Mouse (Mus musculus): ENCODE data around the gene Shisa7. TPM values are rescaled to one million over a fixed set of nuclear protein-coding genes. Genes with fewer than 3 reads are reported as not detected.
A peak's percentile ranks its signal among the peaks of the same experiment; 100 is the strongest.

The Shisa7 gene
- polyA plus RNA-seq, 1 experiment, result 0.74 TPM

DNA sequence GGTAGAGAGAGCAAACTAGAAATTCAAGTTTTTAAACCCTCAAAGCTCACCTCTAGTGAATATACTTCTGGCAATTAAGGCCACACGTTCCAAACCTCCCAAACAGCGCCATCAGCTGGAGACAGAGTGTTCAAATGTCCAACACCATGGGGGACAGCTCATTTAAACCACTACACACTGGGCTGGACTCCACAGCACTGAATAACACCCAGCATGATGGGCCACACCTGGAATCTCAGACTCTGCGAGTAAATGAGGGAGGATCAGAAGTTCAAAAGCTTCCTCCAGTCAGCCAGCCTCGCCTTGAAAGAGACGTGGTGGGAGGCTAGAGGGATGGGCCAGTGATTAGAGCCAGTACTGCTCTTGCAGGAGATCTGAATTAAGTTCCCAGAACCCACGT, 25.6 kb upstream of the Shisa7 start, which contains the start of gene Isoc2b:
Isoc2b (minus strand) TSS at position 126 of the 400 bp plus-strand sequence.
- 67% methylated on average over 6 of the region's 6 CpGs for WGBS
- H3K4me1 ChIP-seq (replicated peaks; ENCODE audit: control insufficient read depth, insufficient read depth, low read length), result peaks cover 12% of the 10 kb centered on the region
- H3K27me3 ChIP-seq (ENCODE audit: control insufficient read depth, insufficient read depth, low read length), result no peaks in the 10 kb centered on the region
- H3K36me3 ChIP-seq (ENCODE audit: control insufficient read depth, insufficient read depth, low read length), result no peaks in the 10 kb centered on the region
- no peak within 1 kb of the TSS for H3K4me3 ChIP-seq (ENCODE audit: control insufficient read depth, insufficient read depth, low read length)
- DNase-seq, result no peak
- H3K27ac ChIP-seq (ENCODE audit: control insufficient read depth, insufficient read depth, low read length), result no peak within 1 kb of the TSS
- no peak for TF ChIP-seq CTCF (IDR thresholded peaks at IDR 0.05; ENCODE audit: borderline replicate concordance, control insufficient read depth, extremely low read depth, insufficient read depth, low read length, poor library complexity)
- no peak for TF ChIP-seq POLR2A (IDR thresholded peaks at IDR 0.05; ENCODE audit: control insufficient read depth, extremely low read depth, insufficient read depth, low read length, poor library complexity)

DNA sequence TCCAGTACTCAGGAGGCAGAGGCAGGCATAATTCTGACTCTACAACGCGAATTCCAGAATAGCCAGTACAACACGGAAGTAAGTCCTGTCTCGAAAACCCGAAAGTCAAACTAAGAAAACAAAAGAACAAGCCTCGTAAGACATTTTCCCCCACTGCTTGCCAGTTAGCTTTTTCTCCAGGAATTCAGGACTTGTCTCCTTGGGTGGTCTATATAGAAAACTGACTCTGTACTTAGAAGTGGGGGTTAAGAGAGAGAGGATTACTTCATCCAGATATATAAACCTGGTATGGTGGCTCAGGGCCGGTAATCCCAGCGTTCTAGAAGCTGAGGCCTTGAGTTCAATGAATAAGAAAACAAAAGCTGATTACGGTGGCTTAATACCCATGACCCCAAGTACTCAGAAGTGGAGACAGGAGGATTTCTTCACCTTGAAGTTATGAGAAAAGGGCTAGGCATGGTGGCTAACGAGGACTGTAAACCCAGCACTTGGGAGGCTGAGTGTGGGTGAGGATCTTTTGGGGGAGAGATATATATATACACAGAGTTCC, 22.2 kb upstream of the Shisa7 start:
- no peak for DNase-seq
- TF ChIP-seq POLR2A (IDR thresholded peaks at IDR 0.05; ENCODE audit: control insufficient read depth, extremely low read depth, insufficient read depth, low read length, poor library complexity), result no peak
- no peak for TF ChIP-seq CTCF (IDR thresholded peaks at IDR 0.05; ENCODE audit: borderline replicate concordance, control insufficient read depth, extremely low read depth, insufficient read depth, low read length, poor library complexity)
- H3K4me3 ChIP-seq (ENCODE audit: control insufficient read depth, insufficient read depth, low read length), result peak overlapping the region; percentile 90
- H3K4me1 ChIP-seq (replicated peaks; ENCODE audit: control insufficient read depth, insufficient read depth, low read length), result peaks cover 12% of the 10 kb centered on the region
- no peaks in the 10 kb centered on the region for H3K27me3 ChIP-seq (ENCODE audit: control insufficient read depth, insufficient read depth, low read length)
- no peaks in the 10 kb centered on the region for H3K36me3 ChIP-seq (ENCODE audit: control insufficient read depth, insufficient read depth, low read length)
- 21% methylated on average over 10 of the region's 10 CpGs for WGBS
- H3K27ac ChIP-seq (ENCODE audit: control insufficient read depth, insufficient read depth, low read length), result peak overlapping the region; percentile 86

DNA sequence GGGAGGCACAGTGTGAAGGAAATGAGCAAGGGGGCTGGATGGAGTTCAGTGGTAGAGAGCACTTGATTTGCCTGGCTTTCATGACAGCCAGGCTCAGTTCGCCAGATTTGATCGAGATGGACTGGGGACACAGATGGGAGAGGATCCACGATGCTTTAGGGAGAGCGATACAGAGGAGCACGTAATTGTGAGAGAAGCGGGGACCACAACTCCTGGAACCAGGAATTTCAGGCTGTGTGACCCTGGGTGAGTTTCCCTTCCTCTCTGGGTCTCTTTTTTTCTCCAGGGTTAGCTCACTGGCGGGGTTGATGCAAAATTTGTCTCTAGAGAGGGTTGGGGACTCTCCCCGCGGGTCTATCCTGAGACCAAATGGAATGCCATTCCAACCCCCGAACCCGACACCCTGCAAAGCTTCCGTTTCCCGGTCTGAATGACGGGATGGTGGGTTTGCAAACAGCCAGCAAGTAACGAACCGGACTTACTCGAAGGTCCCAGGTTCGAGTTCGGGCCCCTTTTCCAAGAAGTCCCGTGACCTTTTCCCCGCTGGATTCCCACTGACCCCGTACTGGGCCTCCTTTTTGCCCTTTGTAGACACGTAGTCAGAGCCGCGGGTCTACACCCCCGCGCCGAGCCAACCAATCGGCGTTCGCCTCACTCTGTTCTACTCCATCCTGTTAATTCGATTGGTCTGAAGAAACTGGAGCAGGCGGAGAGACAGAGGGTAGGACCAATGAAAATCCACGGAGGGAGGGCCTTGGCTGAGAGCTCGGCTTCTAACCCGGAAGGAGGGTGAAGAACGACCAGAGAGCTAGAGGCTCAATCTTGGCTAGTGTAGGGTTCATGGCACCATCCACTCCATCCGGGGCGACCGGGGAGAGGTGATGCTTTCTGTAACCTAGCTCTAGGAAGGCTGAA, 21.3 kb upstream of the Shisa7 start:
- Histone ChIP-seq H3K27ac (ENCODE audit: control insufficient read depth, insufficient read depth, low read length) (peak overlapping the region; percentile 86), H3K4me3 (ENCODE audit: control insufficient read depth, insufficient read depth, low read length) (peak overlapping the region; percentile 90), H3K36me3 (ENCODE audit: control insufficient read depth, insufficient read depth, low read length) (no peaks in the 10 kb centered on the region), H3K4me1 (replicated peaks; ENCODE audit: control insufficient read depth, insufficient read depth, low read length) (peaks cover 12% of the 10 kb centered on the region), H3K27me3 (ENCODE audit: control insufficient read depth, insufficient read depth, low read length) (no peaks in the 10 kb centered on the region)
- DNase-seq, result peak; percentile 97
- peak; percentile 88 for TF ChIP-seq POLR2A (IDR thresholded peaks at IDR 0.05; ENCODE audit: control insufficient read depth, extremely low read depth, insufficient read depth, low read length, poor library complexity)
- 0 out of 2 replicates have a peak, but pooled peaks have one; percentile 39 for TF ChIP-seq CTCF (IDR thresholded peaks at IDR 0.05; ENCODE audit: borderline replicate concordance, control insufficient read depth, extremely low read depth, insufficient read depth, low read length, poor library complexity)
- 5% methylated on average over 40 of the region's 40 CpGs for WGBS

DNA sequence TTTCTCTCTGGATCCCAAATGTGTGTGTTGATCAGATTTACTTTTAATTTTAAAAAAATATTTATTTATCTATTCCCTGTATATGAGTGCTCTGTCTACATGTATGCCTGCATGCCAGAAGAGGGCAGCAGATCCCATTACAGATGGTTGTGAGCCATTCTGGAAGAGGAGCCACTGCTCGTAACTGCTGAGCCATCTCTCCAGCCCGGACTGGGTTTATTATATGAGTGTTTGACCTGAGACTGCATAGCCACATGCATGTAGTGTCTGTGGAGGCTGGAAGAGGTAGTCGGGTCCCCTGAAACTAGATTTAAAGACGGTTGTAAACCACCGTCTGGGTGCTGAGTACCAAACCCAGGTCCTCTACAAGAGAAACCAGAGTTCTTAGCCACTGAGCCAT, 20.6 kb upstream of the Shisa7 start:
- Histone ChIP-seq H3K27ac (ENCODE audit: control insufficient read depth, insufficient read depth, low read length) (no peak overlapping the region; the same call in 1 of the 2 replicates), H3K4me1 (replicated peaks; ENCODE audit: control insufficient read depth, insufficient read depth, low read length) (peaks cover 12% of the 10 kb centered on the region), H3K27me3 (ENCODE audit: control insufficient read depth, insufficient read depth, low read length) (no peaks in the 10 kb centered on the region), H3K36me3 (ENCODE audit: control insufficient read depth, insufficient read depth, low read length) (no peaks in the 10 kb centered on the region), H3K4me3 (ENCODE audit: control insufficient read depth, insufficient read depth, low read length) (no peak overlapping the region)
- no peak for TF ChIP-seq POLR2A (IDR thresholded peaks at IDR 0.05; ENCODE audit: control insufficient read depth, extremely low read depth, insufficient read depth, low read length, poor library complexity)
- peak; percentile 45 for DNase-seq
- WGBS, result 88% methylated on average over 5 of the region's 5 CpGs

DNA sequence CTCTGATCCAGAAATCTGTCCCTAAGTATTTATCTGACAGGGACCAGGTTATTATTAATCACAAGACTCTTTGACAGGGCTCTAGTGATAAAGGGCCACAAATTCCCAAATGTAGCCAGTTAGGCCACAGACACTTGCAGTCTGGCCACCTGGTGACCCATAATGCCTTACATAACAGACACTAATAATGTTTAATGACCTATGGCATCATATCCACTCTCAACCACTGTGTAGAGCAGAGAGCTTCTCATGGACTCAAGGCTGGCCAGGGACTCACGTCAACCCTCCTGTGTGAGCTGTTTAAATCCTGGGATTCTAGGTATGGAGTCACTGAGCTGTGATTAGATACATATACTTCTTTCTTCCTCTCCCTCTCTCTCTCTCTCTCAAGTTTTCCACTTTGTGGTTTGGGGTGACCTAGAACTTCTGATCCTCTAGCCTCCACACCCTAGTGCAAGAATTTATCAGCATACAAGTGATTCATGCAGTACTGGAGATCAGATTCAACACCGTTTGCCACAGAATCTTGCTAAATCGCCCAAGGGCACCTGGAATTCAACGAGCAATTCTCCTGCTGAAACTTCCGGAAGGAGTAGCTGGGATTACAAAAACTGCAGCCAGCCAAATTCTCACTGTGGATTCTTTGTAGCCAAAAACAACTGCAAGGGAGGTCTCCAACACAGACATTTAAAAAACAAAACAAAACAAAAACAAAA, 19.8 kb upstream of the Shisa7 start:
- H3K27ac ChIP-seq (ENCODE audit: control insufficient read depth, insufficient read depth, low read length), result no peak overlapping the region
- DNase-seq, result no peak
- TF ChIP-seq CTCF (IDR thresholded peaks at IDR 0.05; ENCODE audit: borderline replicate concordance, control insufficient read depth, extremely low read depth, insufficient read depth, low read length, poor library complexity) (no peak), POLR2A (IDR thresholded peaks at IDR 0.05; ENCODE audit: control insufficient read depth, extremely low read depth, insufficient read depth, low read length, poor library complexity) (no peak)
- no peaks in the 10 kb centered on the region for H3K27me3 ChIP-seq (ENCODE audit: control insufficient read depth, insufficient read depth, low read length)
- WGBS, result 96% methylated on average over 5 of the region's 5 CpGs
- H3K36me3 ChIP-seq (ENCODE audit: control insufficient read depth, insufficient read depth, low read length), result no peaks in the 10 kb centered on the region
- no peak overlapping the region for H3K4me3 ChIP-seq (ENCODE audit: control insufficient read depth, insufficient read depth, low read length)
- peaks cover 12% of the 10 kb centered on the region for H3K4me1 ChIP-seq (replicated peaks; ENCODE audit: control insufficient read depth, insufficient read depth, low read length)

DNA sequence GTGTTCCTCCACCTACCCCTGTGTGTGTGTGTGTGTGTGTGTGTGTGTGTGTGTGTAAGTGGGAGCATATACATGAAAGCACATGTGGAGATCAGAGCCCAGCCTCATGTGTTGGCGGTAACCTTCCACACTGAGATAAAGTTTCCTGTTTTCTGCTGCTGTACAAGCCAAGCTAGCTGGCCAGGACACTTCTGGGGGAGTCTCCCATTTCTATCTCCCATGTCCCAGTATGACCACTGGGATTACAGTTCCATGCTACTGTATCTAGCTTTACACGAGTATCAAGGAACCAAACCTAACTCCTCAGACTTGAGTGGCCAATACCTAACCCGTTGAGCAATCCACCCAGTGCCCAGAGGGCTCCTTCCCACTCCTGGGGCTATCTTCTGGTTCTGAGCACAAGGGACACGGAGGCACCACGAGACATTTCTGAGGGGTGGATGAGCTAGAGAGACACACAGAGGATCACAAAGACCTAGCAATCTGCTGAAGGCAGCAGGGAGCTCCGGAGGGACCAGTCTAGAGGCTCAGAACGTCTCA, 19.1 kb upstream of the Shisa7 start:
- Histone ChIP-seq H3K36me3 (ENCODE audit: control insufficient read depth, insufficient read depth, low read length) (no peaks in the 10 kb centered on the region), H3K4me3 (ENCODE audit: control insufficient read depth, insufficient read depth, low read length) (no peak overlapping the region), H3K27ac (ENCODE audit: control insufficient read depth, insufficient read depth, low read length) (no peak overlapping the region), H3K27me3 (ENCODE audit: control insufficient read depth, insufficient read depth, low read length) (no peaks in the 10 kb centered on the region), H3K4me1 (replicated peaks; ENCODE audit: control insufficient read depth, insufficient read depth, low read length) (peaks cover 12% of the 10 kb centered on the region)
- no peak for DNase-seq
- WGBS, result 92% methylated on average over 7 of the region's 7 CpGs
- TF ChIP-seq CTCF (IDR thresholded peaks at IDR 0.05; ENCODE audit: borderline replicate concordance, control insufficient read depth, extremely low read depth, insufficient read depth, low read length, poor library complexity) (no peak), POLR2A (IDR thresholded peaks at IDR 0.05; ENCODE audit: control insufficient read depth, extremely low read depth, insufficient read depth, low read length, poor library complexity) (no peak)
